Mouse (Mus musculus): ENCODE results near the gene Glul. TPM values are rescaled to one million over a fixed set of nuclear protein-coding genes. Genes with fewer than 3 reads are reported as not detected.

The Glul gene
- total RNA-seq, 2 experiments from 2014 or later = 72.9 to 127 TPM

GRCm38 (mm10) chr1:153957850-153958249, 58.1 kb downstream of the Glul start:
- no peak for ATAC-seq (replicated peaks; ENCODE audit: low FRiP score, poor library complexity, severe bottlenecking)

Other genes with a start within 250 kb of the Glul start
- gene Rgs8, start 246.9 kb upstream of the Glul start, total RNA-seq (2015; ENCODE audit: low replicate concordance) = not detected in 2 replicates
- not detected in 2 replicates for gene Rgs8, start 246.9 kb upstream of the Glul start, total RNA-seq (2017; ENCODE audit: low replicate concordance)
- not detected in 2 replicates for gene Rgs16, start 159.6 kb upstream of the Glul start, total RNA-seq (2015; ENCODE audit: low replicate concordance)
- not detected in 2 replicates for gene Rgs16, start 159.6 kb upstream of the Glul start, total RNA-seq (2017; ENCODE audit: low replicate concordance)
- gene Rnasel, start 150.5 kb upstream of the Glul start, total RNA-seq (2015; ENCODE audit: low replicate concordance) = 96.2 and 117 TPM in 2 replicates
- gene Rnasel, start 150.5 kb upstream of the Glul start, total RNA-seq (2017; ENCODE audit: low replicate concordance) = 128 and 171 TPM in 2 replicates
- gene Rgsl1, start 55.8 kb upstream of the Glul start, total RNA-seq (2015; ENCODE audit: low replicate concordance) = not detected in 2 replicates
- gene Rgsl1, start 55.8 kb upstream of the Glul start, total RNA-seq (2017; ENCODE audit: low replicate concordance) = not detected in 2 replicates
- gene Teddm1b, start 25.6 kb upstream of the Glul start, total RNA-seq (2015; ENCODE audit: low replicate concordance) = not detected in 2 replicates
- gene Teddm1b, start 25.6 kb upstream of the Glul start, total RNA-seq (2017; ENCODE audit: low replicate concordance) = 0.13 TPM in 1 of 2 replicates, not detected in the other
- gene Teddm1a, start 8.2 kb upstream of the Glul start, total RNA-seq (2015; ENCODE audit: low replicate concordance) = not detected in 2 replicates
- not detected in 2 replicates for gene Teddm1a, start 8.2 kb upstream of the Glul start, total RNA-seq (2017; ENCODE audit: low replicate concordance)
- 0.72 TPM in 1 of 2 replicates, not detected in the other for gene Teddm2, start 284 bp downstream of the Glul start, total RNA-seq (2015; ENCODE audit: low replicate concordance)
- 0.61 and 1.9 TPM in 2 replicates for gene Teddm2, start 284 bp downstream of the Glul start, total RNA-seq (2017; ENCODE audit: low replicate concordance)

Data from erythroid progenitor cell, adult 5-6 weeks (primary cell).